Mouse (Mus musculus) adrenal gland, postnatal 4 days (tissue): ENCODE results near the gene Aasdh. TPM values are rescaled to one million over a fixed set of nuclear protein-coding genes. Genes with fewer than 3 reads are reported as not detected.

Experiments
- DNase-seq, 2 experiments: peaks; one replicate each; pipeline ENCODE4 v3.0.0; 2021 to 2022; ENCODE audit warnings: low spot score in 2 of 2, mixed read lengths in 2 of 2
- long read RNA-seq, 2 experiments: library from polyadenylated mRNA; stranded (forward); transcript quantifications; one replicate each; pipeline ENCODE4 v2.0.0; 2021
- total RNA-seq, 2 experiments: library from RNA; stranded (reverse); gene quantifications; 2 replicates each; pipeline ENCODE4 v1.2.3; 2021

The Aasdh gene
- 10 to 100 TPM; 23.0 to 25.4 TPM for total RNA-seq
- long read RNA-seq, experiment 1, partial matches to known transcripts = 0 of 6 reads
- long read RNA-seq, experiment 1, other reads (novel, unspliced or antisense) = 6 of 6 reads
- long read RNA-seq, experiment 2, partial matches to known transcripts = 1 of 8 reads
- long read RNA-seq, experiment 2, other reads (novel, unspliced or antisense) = 6 of 8 reads

- DNase-seq = peak; percentile 94 to 98
These were observed at the start of gene Aasdh for GRCm38 (mm10) chr5:76905405-76906154. Gene Aasdh (minus strand): TSS chr5:76905514.

- DNase-seq = no peak
These were observed 49.1 kb upstream of the Aasdh start for GRCm38 (mm10) chr5:76954271-76954900.

GRCm38 (mm10) chr5:76953794-76954193, 48.5 kb upstream of the Aasdh start:
- no peak for DNase-seq

DNA sequence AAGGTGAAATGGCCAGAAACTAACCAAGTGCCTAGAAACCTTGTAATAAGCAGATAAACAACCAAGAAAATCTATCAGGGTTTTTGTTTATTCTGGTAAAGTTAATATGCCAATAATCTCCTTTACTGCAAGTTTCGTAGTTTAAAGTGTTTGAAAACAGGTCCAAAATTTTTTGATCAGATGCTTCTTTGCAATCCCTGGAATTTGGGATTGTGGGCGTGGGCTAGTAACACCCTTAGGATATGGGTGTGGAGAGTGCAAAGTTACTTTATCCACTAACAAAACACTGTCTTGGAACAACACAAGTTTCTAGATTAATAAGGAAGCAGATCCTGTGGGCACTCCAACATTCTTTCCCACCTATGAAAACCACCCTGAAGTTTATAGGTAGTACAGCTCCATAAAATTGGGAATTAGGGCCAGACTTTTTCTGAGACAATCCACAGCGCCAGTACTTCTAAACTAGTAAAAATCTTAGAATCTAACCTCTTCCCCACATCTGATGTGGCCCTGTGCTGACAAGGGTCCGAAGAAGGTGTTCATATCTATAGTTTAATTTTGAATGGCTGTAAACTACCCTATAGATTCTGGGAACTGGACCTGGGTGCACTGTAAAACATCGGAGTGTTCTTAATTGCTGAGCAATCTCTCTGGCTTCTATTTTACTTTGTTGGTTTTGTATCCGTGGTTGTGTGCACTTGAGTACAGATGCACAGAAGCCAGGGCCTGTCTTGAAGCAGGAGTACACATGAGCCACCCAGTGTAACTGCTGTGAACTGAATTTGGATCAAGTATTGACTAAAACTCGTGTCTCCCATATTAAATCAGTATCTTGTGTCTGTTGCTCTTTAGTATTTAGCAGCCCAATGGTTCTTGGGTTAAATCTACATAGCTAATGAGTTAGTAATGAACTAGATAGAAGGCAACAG, 47.1 kb upstream of the Aasdh start:
- no peak for DNase-seq

- peak; percentile 94 to 97 for DNase-seq
These were observed 46.1 kb upstream of the Aasdh start, which contains the start of the genes Paics and Ppat for GRCm38 (mm10) chr5:76951106-76952027. Gene Paics (plus strand): TSS chr5:76951307. Gene Ppat (minus strand): TSS chr5:76951578.

DNA sequence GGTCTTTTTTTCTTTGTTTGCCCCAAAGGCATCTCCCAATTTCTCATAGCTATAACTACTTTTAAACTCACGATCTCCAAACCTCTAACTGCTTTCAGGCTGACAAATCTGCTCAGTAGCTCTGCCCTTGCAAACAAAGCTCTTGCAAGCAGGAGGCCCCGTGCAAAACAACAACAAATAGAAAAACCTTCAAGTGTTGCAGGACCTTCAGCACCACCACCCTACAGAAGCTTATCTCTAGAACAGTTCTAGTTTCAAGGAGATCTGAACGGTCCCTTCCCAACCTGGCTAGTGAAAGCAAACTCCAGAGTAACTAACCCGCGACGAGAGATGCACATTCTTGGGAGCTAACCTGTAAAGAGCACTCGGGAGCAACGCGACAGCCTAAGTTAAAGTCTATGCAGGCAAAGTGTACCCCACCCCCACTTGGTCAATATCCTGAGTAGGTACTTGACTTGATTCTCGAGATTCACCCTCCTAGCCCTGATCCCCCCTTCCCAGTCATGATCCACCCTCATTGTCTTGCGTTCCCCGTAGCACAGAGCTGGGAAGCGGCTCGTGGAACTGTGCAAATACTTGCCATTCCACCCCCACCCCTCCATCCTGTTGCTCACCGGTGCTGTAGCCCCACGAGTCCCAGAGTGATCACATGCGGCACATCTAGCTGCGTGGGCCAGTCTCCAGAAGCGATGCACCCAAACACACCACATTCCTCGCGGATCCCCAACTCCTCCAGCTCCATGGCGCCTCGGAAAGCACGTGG, 45.2 kb upstream of the Aasdh start:
- no peak for DNase-seq

DNA sequence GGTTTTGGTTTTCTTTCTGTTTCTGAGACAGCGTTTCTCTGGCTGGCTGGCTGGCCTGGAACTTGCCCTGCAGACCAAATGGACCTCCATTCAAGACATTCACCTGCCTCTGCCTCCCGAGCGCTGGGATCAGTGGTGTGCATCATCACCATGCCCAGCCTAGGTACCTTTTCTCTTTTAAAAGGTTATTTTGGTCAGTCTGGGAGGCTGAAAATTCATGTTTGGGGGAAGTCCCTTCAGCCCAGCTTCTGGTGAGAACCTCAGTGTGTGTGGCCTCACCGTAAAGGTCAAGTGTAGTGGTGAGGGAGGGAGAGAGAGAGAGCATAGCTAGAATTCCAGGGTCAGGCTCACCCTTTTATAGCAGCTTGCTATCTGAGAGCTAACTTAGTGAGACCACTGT, 42.4 kb upstream of the Aasdh start:
- DNase-seq = no peak

- DNase-seq = no peak
These were observed 41.8 kb upstream of the Aasdh start for GRCm38 (mm10) chr5:76947142-76947541.

DNA sequence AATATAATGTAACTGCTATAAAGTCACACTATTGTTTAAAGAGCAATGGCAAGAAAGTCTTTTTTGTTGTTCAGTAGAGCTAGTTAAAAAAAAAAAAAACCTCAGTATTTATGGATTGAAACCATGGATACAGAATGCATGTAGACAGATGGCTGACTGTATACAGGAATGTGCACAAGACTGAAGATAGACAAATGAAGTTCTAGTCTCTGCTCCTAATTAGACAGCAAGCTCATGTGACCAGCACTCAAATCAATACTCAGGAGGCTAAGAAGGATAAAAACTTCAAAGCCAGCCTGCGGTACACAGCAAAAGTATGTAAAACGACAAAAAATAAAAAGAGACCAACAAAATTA, 40.3 kb upstream of the Aasdh start:
- DNase-seq = no peak

- DNase-seq = no peak
These were observed 39.8 kb upstream of the Aasdh start for GRCm38 (mm10) chr5:76944965-76945677.

- DNase-seq = no peak
These were observed 37.2 kb upstream of the Aasdh start for GRCm38 (mm10) chr5:76942505-76942904.

DNA sequence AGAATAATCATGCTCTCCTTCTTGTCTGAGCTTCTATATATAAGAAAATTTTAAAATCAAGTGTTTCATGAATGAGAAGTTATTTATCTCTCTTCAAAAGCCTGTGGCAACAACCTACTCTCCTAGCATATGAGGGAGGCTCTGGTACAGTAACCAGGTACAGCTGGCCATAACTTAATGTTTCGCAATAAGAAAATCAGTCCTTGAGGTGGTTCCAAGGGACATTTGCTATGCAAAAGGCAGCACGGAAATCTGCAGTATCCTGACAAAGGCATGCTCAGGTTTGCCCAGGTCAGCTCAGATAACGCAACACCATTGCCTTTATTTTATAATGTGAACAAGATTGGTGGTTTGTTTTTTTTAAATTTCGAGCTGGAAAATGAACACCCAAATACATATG, 36.7 kb upstream of the Aasdh start:
- DNase-seq = no peak

- no peak for DNase-seq
These were observed 34.4 kb upstream of the Aasdh start for GRCm38 (mm10) chr5:76939717-76940116.

- DNase-seq = no peak
These were observed 24.0 kb upstream of the Aasdh start for GRCm38 (mm10) chr5:76929180-76929877.

DNA sequence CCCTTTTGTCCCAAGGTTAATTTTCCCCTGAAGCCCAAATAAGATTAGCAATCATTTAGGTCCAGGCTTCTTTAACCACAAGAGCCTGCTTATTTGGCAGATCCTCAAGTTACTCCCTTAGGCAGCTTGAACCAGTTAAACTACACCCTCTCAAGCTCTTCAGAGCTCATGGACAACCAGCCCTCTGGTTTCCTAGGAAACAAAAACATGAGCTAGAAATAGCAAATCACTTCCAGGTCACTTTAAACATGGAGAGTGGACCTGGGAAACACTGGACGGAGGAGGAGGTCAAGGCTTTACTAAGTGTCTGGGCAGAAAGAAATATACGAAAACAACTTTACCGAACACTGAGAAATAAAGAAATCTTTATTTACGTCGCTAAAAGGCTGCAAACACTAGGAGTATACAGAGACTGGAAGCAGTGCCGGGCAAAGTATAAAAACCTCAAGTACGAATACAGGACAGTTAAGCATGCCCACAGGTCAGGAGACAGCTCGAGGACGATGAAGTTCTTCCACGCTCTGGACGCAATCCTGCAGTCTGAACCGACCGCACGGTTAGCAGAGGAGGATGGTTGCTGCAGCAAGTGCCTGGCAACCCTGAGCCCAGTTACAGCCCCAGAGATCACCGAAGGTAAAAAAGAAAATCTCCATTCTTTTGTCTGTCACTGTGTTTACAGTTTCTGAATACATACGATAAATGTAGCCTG, 23.0 kb upstream of the Aasdh start:
- DNase-seq = no peak

DNA sequence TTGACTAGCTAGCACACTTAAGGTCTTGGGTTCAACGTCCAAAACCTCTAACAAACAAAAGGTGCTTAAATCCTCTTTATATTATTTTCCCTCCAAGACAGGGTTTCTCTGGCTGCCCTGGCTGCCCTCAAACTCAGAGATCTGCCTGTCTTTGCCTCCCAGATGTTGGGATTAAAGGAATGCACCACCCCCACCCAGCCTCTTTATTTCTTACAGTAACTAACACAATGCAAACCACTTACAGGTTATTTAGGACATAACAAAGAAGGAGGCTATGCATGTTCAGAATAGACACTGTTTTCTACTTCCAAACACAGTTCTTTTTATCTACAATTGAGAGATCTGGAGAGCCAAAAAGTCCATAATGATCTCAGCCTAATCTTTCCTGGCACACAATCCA, 19.0 kb upstream of the Aasdh start:
- no peak for DNase-seq

DNA sequence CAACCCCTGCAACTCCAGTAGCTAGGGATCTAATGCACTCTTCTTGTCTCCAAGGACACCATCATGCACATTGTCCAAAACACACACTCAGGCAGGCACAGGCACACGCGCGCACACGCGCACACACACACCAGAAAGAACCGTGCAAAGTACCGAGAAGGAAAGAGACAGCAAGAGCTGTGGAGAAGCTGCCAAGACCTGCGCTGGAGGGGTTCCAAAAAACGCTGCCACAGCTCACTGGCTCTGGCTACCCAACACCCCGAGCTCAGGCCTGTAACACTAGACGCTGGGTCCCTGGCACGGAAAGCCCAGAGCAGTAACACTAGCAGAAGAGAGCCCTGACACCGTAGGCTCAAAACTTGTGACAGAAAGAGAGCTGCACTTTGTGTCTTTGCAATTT, 18.1 kb upstream of the Aasdh start:
- DNase-seq = peak in 1 of 2 experiments; percentile 26

DNA sequence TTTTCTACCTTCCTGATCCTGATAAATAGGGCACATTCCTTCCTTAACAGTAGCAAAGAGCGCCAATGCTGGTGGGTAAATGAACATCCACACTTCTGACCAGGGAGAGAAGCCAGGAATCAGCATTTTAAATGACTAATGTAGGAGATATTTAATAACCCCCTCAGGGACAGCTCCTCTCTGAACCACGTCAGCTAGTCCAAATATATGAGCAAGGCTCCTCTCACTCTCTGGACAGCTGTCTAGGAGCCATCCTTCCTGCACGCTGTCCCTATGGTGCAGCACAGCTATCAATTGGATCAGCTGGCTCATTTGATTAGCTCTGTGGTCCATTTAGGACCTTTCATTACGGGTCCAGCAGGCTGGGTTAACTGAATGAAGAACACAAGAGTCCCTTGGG, 17.5 kb upstream of the Aasdh start:
- DNase-seq = no peak
